Mouse (Mus musculus) heart, adult 8-10 months (tissue): Measurements from ENCODE around the gene Pycard. TPM values are rescaled to one million over a fixed set of nuclear protein-coding genes. Genes with fewer than 3 reads are reported as not detected.
"Not testable (repeated sequence)": the region's sequence is repeated elsewhere in the genome, so short reads cannot be mapped to it uniquely, and the experiment has no call there.

Source experiments
- DNase-seq: peaks from one replicate; pipeline ENCODE4 v3.0.0; 2022; ENCODE audit warnings: low spot score
- total RNA-seq, 4 experiments: library from RNA; stranded (reverse); gene quantifications; 2 replicates each; pipeline ENCODE4 v1.2.4; 2022

Gene Pycard
- total RNA-seq, 4 experiments from 2014 or later = 5.4 to 11.0 (median 7.9) TPM

DNA sequence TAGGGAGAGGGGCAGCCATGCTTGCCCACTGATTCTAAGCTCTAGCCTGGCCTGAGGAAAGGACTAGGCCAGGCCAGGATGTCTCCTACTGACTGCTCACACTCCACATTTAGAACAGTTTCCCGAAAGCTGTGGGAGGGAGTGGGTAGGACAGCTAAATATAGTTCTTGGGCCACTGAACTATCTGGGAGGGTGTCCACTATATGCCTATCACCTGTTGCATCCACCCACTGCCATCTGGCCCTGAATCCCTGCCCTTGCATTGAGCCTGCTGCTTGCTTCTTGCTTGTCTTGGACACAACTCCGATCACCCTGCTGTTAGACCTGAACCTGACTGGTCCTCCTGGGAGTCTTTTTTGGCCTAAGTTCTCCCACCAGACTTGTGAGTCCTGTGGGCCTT lies 10.0 kb upstream of the Pycard start, which contains the start of gene Trim72:
Trim72 (plus strand) TSS at position 262 of the 400 bp plus-strand sequence.
- DNase-seq = peak; percentile 64

DNA sequence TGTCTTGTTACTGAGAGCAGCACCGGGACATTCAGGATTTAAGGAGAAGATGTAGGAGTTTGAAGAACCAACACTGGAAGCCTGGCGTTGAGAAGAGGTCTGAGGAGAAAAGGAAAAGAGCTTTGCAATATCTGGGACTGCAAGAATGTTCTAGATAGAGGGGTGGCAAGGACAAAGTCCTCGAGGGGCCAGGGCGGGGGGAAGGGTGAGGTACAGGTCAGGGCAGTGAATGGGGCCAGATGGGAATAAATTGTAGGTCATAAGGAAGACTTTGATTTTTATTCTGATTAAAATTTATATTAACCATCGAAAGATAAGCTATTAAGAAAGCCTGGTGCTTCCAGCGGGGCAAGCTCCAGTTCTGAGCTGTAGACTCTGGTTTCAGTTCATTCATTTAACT lies 9.4 kb upstream of the Pycard start:
- DNase-seq = no peak

DNA sequence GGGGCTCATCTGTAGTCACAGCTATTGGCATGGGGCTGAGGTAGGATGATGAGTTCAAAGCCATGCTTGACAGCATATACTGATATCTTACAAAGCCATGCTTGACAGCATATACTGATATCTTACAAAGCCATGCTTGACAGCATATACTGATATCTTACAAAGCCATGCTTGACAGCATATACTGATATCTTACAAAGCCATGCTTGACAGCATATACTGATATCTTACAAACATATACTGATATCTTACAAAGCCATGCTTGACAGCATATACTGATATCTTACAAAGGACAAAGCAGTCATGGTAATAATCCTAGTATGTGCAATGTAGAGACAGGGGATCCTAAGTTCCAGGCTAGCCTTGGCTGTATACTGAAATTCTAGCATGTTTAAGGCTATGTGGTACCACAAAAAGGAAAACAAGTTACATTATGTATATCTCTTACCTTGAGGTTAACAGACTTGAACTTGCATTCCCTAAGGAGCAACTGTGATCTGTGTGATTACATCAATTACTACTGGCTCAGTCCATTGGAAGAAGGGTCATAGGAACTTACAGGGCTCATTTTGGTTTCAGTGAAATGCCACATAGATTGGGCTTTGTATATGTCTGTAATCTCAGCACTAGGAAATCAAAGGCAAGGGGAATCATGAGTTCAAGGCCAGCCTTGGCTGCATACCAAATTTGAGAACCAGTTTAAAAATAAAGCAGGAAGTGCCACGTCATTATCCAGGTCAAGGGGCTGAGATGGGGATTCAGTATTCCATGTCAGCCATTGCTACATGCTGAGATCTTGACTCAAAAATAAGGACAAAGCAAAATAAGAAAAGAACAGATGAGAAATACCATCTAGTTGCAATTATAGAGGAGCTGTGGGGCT lies 6.6 kb upstream of the Pycard start:
- DNase-seq = no peak

DNA sequence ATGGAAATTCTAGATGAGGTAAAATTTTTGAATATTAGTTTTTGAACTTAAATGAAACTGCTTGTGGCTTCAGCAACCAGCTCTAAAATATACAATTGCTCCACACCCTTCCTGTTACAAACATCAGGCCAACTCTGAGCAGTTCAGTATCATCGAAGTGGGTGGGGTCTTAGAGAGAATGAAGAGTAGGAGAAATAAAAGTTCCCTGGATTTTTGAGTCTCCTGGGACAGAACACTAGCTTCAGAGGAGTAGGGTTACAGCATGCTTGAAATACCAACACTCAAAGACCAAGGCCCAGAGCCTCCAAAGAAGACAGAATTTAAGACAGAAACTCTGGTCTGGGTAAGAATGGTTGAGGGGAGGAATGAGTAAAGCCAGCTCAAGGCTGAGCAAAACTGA lies 5.8 kb upstream of the Pycard start:
- no peak for DNase-seq

DNA sequence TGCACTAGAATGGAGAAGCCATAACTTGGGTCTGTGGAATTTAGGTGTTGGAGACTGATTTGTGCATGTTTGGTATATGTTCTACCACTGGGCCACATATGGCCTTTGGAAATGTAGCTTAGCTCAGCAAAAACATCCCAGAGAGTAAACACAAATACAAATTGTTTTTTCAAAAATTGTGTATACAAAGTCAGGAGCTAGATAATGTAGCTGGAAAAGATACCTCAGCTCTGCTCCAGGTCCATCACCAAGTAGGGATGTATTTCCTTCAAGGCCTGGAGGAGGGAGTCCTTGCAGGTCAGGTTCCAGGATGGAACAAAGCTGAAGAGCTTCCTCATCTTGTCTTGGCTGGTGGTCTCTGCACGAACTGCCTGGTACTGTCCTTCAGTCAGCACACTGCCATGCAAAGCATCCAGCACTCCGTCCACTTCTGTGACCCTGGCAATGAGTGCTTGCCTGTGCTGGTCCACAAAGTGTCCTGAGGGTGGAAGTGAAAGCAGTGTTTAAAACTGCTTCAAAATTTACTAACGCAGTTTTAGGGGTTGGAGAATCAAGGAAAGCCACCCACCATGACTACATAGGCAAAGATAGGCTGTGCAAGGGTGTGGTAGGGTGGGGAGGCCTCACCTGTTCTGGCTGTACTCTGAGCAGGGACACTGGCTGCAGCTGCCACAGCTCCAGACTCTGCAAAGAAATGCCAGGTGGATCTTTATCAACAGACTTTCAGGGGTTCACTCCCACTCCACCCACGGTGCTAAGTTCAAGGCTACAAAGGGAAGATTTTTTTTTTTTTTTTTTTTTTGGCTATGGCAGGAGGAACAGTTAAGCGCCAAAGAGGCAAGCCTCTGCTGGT lies 953 bp downstream of the Pycard start:
- DNase-seq = no peak

DNA sequence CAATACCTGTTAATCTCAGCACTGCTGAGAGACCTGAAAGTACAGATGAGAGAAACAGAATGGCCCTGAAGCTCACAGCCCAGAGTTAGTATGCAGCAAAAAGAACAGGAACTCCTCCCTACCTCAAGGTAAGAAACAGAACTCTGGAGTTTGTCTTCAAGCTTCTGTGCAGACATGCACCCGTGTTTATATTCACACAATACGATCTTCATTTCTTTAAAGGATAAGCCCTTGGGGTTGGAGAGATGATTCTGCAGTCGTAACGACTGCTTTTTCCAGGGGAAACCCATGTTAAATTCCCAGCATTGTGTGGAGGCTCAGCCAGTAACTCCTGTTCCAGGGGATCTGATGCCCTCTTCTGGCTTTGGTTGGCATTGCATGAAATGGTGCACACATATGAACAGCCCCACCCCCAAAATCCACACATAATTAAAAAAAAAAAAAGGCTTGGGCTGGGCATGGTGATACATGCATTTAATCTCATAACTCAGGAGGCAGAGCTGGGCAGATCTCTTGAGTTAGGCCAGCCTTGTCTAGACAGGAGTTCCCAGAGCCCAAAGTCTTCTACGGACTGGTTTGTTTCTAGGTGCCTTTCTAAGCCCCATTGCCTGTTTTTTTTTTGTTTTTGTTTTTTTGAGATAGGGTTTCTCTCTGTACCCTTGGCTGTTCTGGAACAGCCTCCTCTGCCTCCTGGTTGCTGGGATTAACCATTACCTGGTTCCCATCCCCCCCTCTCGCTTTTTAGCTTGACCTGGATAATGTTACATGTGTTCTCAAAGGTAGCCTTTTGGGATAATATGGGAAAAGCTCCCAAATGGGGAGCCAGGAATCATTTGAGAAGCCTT lies 1.8 kb downstream of the Pycard start:
- DNase-seq = peak; percentile 69

DNA sequence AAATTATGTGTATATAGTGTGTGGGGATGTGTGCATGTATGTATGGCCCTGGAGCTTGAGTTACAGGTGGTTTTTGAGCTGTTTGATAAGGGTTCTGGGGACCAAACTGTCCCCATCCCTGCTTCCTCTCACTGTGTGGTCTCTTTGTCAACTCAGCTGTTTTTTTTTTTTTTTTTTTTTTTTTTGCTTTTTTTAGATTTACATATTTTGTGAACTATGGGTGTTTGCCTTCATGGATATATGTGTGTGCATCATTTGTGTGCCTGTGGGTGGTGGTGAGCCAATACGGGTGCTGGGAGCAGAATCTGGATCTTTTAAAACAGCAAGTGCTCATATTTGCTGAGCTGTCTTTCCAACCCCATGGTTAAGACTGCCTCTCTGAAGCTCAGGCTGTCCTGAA lies 4.8 kb downstream of the Pycard start:
- no peak for DNase-seq

DNA sequence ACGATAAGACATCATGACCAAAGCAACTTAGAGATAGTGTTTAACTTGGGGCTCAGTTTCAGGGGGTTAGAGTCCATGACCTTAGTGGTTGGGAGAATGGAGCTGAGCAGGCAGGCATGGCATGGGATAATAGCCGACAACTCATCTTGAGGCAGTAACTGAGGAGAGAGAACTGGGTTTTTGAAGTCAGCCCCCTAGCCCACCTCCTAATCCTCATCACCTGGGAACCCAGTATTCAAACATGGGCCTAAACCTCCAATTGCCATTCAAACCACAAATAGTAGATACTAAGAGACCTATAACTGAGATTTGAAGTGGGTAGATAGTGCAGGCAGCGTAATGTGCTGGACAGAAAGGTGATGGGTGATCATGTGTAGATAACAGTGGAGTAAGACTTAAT lies 13.1 kb downstream of the Pycard start:
- DNase-seq = no peak

DNA sequence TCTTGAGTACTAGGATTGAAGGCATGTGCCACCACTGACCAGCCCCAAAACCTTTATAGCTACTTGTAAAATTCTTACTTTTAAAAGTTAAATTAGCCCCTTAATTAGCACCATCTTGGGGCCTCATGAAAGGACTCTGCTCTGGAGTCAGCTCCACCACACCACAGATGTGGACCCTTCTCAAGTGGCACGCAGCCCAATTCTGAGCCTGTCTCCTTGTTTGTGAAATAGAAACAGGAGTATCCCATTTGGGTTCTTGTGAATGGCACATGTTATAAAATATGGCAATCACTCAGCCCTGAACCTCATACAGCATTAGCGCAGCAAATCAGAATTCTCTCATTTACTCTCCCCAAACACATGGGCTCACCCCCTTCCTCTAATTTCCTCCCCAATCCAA lies 14.8 kb downstream of the Pycard start:
- no peak for DNase-seq

DNA sequence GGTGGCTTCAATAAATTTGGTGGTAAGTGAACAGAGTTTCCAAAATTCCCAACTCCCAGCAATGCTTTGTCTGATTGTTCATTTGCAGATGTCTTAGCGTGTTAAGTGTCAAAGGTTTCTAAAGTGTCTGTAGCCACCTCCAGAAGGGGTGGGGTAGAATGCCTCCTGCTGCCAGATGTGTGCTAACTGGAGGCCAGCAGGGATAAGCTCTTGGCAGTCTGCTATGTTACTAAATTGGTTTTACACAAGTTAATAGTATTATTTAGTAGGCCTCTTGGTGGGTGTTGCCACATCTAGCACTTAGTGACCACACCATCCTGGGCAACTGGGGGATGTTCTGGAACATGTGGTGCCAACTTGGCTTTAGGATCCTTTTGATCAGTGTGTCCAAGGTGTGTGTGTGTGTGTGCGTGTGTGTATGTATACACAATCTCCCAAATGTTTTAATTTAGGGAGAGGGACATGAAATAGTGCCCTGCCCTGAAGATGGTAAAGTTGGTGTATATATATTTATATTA lies 19.2 kb downstream of the Pycard start:
- DNase-seq = peak; percentile 36

DNA sequence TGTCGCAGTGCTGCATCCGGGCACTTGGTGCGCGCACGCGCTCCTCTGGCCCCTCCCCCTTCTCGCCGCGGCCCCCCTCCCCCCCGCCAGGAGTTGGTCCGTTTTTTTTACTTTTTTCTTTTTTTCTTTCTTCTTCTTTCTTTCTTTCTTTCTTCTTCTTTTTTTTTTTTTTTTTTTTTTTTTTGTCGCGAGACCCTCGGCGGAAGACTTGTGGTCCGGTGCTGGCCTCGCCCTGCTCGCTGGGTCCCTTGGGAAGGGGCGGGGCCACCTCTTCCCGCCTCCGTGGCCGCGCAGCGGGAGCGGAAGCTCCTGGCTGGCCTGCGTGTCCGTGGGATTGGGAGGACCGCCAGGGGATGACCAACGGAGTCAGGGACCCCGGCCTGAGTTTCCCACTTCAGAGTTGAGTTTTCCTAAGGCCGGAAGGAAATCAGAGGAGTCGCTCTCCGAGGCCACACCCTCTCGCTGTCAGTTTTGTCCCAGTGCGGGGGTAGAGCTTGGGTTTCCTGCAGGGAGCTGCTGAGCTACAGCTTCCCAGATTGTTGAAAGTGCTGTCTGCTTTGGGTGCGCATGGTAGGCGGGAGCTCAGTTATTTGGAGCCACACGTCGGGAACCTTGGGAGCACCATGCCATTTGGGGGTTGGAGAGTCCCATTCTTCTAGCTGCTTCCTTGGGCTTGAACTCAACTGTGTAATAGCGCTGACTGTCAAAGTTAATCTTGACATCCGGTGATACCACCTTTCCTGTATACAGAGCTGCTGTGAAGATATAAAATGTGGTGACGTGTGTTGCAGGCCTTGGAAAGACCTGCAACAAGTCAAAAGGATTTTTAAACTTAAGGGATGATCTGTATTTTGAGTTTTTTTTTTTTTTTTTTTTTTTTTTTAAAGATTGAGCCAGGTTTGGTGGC lies 25.5 kb downstream of the Pycard start:
- DNase-seq = peak; percentile 77

DNA sequence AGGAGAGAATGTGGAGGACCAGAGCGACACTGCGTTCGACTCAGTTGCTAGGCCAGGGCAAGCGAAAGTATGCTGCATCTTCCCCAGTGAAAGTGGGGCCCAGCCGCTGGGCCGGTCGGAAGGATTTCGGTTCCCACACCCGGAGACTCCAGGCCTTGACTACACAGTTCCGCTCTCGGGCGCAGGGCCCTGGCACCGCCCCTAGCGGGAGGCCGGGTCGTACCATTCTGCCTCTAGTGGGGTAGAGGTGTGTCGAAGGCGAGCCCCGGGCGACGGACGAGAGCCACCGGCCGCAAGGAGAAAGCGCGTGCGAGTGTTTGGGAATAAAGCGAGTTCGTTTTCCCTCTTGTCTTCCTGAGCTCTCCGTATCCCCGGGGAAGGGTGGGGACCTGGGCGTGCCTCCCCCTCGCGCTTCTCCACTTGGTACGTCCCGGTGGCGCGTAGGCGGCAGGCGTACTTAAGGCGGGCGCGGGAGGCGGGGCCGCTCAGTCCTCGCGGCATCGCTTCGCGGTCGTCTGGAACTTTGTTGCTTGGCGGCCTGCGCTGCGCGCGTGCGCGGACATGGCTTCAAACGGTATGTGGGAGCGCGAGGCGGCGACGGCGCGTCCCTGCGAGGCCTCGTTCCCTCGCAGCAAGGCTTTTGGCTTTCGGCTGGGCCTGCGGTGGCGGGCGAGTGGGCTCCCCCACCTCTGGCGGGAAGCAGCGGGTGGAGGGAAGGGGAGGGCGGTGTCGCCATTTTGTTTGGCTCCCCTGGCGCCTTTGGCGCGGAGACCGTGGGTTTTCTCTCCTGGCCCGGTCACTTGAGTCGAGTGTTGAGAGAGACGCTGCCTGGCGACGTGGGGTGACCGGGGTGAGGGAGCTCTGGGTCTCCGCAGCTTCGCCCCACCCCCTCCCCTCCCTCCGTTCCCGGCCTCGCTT lies 26.4 kb downstream of the Pycard start, which contains the start of gene Fus:
Fus (plus strand) TSS at position 454 of the 918 bp plus-strand sequence.
- peak; percentile 95 for DNase-seq

DNA sequence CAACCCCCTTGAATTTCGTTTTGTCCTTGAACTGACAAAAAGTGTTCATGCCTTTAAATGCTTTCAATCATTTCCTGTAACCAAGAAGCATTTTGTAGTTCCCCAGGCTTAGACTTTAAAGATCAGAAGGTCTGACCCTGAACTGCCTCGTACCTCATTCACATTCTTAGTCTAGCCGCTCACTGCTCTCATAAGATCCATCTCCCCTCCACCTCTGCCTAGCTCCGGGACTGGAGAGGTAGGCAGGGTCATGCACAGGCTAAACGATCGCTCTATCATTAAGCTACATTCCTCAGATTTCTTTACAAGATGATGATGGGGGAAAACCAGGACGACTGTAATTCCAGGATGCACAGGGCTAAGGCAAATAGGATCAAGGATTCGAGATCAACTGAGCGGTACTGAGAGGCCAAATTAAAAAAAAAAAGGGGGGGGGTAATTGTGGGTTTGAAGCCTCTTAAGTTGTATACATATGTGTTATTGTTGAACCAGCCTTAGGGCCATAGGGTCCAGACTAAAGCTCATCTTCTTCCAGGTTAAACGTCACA lies 27.2 kb downstream of the Pycard start:
- peak; percentile 12 for DNase-seq

DNA sequence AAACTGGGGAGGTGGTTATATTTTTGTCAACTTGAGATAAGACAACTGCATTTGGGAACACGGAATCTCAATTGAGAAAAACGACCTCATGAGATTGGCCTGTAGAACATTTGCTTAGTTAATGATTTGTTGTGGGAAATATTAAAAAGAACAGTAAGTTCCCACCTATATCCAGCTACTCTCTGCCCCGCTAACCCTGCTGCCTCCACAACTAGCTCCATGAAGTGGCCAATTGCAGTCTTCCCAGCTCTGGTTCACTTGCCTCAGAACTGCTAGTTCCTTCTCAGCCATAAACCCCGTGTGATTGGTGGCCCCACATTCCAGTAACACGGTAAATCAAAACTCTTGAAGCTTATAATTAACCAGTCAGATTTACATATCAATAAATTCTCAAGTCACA lies 34.3 kb downstream of the Pycard start:
- no peak for DNase-seq

DNA sequence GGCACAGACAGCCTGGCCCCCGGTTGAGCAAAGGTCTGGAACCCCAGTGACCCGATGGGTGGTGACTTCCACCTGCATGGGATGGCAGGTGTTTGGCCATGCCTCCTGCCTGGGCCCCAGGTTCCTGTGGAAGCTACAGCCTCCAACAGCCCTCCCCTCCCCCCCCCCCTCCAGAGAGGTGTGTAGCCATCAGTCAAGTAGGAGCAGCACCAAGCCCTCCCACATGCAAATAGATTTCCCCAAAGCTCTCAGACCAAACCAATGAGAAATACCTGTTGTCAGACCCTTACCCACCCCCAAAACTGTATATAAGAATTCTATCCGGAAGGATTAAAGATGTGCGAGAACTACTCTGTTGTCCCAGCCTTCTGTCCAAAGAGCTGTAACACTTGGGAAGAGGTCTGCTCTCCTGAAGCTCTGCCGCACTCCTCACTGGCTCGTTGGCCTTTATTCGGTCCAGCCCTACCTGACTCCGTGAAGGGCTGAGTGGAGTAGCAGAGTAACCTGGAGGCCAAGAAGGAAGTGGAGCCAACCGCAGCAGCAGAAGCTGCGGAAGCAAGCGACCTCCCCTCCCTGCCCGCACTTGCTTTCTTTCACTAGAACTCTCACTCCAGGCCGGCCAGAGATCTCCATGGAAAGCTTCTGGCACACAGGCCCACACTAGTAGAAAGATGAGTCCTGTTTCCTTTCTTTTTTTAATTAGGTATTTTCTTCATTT lies 40.6 kb downstream of the Pycard start:
- DNase-seq = no peak

DNA sequence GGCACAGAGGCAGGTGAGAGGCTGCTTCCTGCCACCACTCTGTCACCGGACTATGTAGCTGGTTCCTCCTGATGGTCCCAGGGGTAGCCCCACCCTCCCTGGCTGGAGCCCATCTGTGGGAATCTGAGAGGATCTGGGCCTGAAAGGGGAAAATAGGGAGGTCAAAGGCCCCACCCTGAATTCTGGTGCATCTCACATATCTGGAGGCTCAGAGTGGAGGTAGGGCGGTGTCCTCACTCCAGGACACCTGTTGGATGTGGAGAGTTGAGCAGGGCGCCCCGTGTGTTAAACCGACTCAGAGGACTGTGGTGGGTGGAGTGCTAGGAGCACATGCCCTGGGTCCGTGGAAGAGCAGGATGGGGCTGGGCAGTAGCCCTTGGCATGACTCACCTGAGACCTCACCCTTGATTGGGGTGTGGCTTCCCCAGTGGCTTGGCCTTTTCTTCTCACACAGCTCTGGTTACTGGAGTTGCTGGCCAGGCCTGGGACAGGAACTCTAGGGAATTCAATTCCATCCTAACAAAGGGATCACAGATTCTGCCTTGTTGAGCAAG lies 47.1 kb downstream of the Pycard start, which contains the start of gene Prss36:
Prss36 (minus strand) TSS at position 256 of the 554 bp plus-strand sequence.
- DNase-seq = no peak

DNA sequence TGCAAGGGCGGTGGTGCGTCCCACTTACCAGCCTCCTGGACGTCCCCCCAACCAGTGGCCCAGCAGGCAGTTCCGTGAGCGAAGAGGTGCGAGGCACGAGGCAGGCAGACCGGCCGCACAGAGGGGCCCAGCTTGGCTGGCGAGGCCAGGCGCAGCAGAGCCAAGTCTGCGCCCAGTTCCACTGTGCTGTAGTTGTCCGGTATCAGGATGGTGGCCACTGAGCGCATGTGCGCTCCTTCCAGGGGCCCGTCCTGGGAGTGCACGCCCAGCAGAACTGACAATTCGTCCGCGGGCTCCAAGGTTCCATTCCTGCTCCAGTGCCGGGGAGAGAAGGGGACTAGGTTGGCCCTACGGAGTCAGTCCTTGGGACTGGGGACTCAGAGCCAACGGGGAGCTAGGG lies 49.1 kb downstream of the Pycard start:
- DNase-seq = no peak

DNA sequence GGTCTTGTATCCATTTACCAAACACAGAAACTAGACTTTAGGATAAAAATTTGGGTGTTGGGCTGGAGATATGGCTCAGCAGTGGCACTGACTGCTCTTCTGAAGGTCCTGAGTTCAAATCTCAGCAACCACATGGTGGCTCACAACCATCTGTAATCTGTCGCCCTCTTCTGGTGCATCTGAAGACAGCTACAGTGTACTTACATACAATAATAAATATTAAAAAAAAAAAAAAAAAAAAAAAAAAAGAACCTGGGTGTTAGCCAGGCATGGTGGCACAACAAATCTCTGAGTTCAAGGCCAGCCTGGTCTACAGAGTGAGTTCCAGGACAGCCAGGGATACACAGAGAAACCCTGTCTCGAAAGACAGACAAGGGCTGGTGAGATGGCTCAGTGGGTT lies 51.6 kb downstream of the Pycard start:
- not testable (repeated sequence) for DNase-seq
